Mouse (Mus musculus) heart, embryonic 11.5 days (tissue): ENCODE measurements around the gene Tent5b. TPM values are rescaled to one million over a fixed set of nuclear protein-coding genes. Genes with fewer than 3 reads are reported as not detected.

Experiments
- polyA plus RNA-seq: library from polyadenylated mRNA; unstranded; fragments of >200 nt; fragmentation: Nextera tagmentation; extraction: Ambion mirVana; gene quantifications from 2 replicates; pipeline ENCODE4 v1.2.1, GENCODE M21; 2014

The Tent5b gene
- polyA plus RNA-seq, 1 experiment from 2014 or later, result 0.47 TPM

Other genes with a start within 250 kb of the Tent5b start
- 1.5 and 1.7 TPM in 2 replicates for gene Map3k6, start 239.3 kb upstream of the Tent5b start, polyA plus RNA-seq
- 0.11 and 0.42 TPM in 2 replicates for gene Sytl1, start 217.0 kb upstream of the Tent5b start, polyA plus RNA-seq
- 57.5 and 64.9 TPM in 2 replicates for gene Tmem222, start 202.3 kb upstream of the Tent5b start, polyA plus RNA-seq
- gene Wdtc1, start 126.7 kb upstream of the Tent5b start, polyA plus RNA-seq, result 13.3 and 15.5 TPM in 2 replicates
- 4.8 and 7.0 TPM in 2 replicates for gene Slc9a1, start 110.4 kb upstream of the Tent5b start, polyA plus RNA-seq
- gene Trnp1, start 18.4 kb downstream of the Tent5b start, polyA plus RNA-seq, result 0.94 and 1.4 TPM in 2 replicates
- gene Kdf1, start 38.8 kb downstream of the Tent5b start, polyA plus RNA-seq, result 0.77 and 0.80 TPM in 2 replicates
- 221 TPM in 2 replicates for gene Nudc, start 65.9 kb downstream of the Tent5b start, polyA plus RNA-seq
- gene Nr0b2, start 73.2 kb downstream of the Tent5b start, polyA plus RNA-seq, result 9.6 and 11.0 TPM in 2 replicates
- gene Gpatch3, start 94.6 kb downstream of the Tent5b start, polyA plus RNA-seq, result 5.0 and 6.0 TPM in 2 replicates
- gene Gpn2, start 104.2 kb downstream of the Tent5b start, polyA plus RNA-seq, result 14.2 and 14.3 TPM in 2 replicates
- 1.7 and 3.0 TPM in 2 replicates for gene Sfn, start 122.0 kb downstream of the Tent5b start, polyA plus RNA-seq
- 1.5 and 2.5 TPM in 2 replicates for gene Zdhhc18, start 170.0 kb downstream of the Tent5b start, polyA plus RNA-seq
- 11.4 and 13.9 TPM in 2 replicates for gene Pigv, start 192.5 kb downstream of the Tent5b start, polyA plus RNA-seq